Mouse (Mus musculus) kidney, embryonic 16.5 days (tissue): Measurements from ENCODE around the gene Mfsd4b4. TPM values are rescaled to one million over a fixed set of nuclear protein-coding genes. Genes with fewer than 3 reads are reported as not detected.
A peak's percentile ranks its signal among the peaks of the same experiment; 100 is the strongest.
"Not testable (repeated sequence)": the region's sequence is repeated elsewhere in the genome, so short reads cannot be mapped to it uniquely, and the experiment has no call there.

Source experiments
- ATAC-seq: fragments of 200-750 bp; cut with Nextera tagmentation; 2 replicates; pipeline ENCODE4 v1.8.0; 2017; ENCODE audit warnings: moderate TSS enrichment; ENCODE audit not compliant: low FRiP score, low TSS enrichment
- H3K27ac ChIP-seq: fragments of 300-500 bp; sonication (generic); 2 replicates; pipeline ENCODE4 v1.5.1; 2014; ENCODE audit warnings: low read length
- H3K27me3 ChIP-seq: fragments of 300-500 bp; sonication (generic); 2 replicates; pipeline ENCODE4 v1.6.1; 2014; ENCODE audit warnings: low read length, control low read depth, mixed read lengths; ENCODE audit not compliant: insufficient read depth
- H3K36me3 ChIP-seq: fragments of 300-500 bp; sonication (generic); 2 replicates; pipeline ENCODE4 v1.6.1; 2014; ENCODE audit warnings: low read length, control low read depth, mixed read lengths; ENCODE audit not compliant: insufficient read depth
- H3K4me1 ChIP-seq: fragments of 300-500 bp; sonication (generic); 2 replicates; pipeline ENCODE4 v1.6.1; 2014; ENCODE audit warnings: low read length, control low read depth, mixed read lengths; ENCODE audit not compliant: insufficient read depth
- H3K4me2 ChIP-seq: fragments of 300-500 bp; sonication (generic); replicated peaks from 2 replicates; pipeline ENCODE4 v1.6.1; 2014; ENCODE audit warnings: low read depth, low read length
- H3K4me3 ChIP-seq: fragments of 300-500 bp; sonication (generic); 2 replicates; pipeline ENCODE4 v1.5.1; 2014; ENCODE audit warnings: mild to moderate bottlenecking, low read length
- H3K9ac ChIP-seq: fragments of 300-500 bp; sonication (generic); replicated peaks from 2 replicates; pipeline ENCODE4 v1.6.1; 2014; ENCODE audit warnings: low read length
- H3K9me3 ChIP-seq: fragments of 300-500 bp; sonication (generic); 2 replicates; pipeline ENCODE4 v1.6.1; 2016; ENCODE audit warnings: low read length, control low read depth
- WGBS: fragments of 180-500 bp; shearing (Covaris S2); extraction: QIAGEN DNeasy Blood & Tissue Kit; methylation state at CpG from one replicate; pipeline ENCODE4 v1.1.7; 2014; 5-methylcytosine and 5-hydroxymethylcytosine counted together
- polyA plus RNA-seq: library from polyadenylated mRNA; unstranded; fragments of >200 nt; fragmentation: Nextera tagmentation; extraction: Ambion mirVana; gene quantifications from 2 replicates; pipeline ENCODE4 v1.2.1, GENCODE M21; 2015

Mfsd4b4 gene
- polyA plus RNA-seq, result 4.9 and 5.1 TPM in 2 replicates

DNA sequence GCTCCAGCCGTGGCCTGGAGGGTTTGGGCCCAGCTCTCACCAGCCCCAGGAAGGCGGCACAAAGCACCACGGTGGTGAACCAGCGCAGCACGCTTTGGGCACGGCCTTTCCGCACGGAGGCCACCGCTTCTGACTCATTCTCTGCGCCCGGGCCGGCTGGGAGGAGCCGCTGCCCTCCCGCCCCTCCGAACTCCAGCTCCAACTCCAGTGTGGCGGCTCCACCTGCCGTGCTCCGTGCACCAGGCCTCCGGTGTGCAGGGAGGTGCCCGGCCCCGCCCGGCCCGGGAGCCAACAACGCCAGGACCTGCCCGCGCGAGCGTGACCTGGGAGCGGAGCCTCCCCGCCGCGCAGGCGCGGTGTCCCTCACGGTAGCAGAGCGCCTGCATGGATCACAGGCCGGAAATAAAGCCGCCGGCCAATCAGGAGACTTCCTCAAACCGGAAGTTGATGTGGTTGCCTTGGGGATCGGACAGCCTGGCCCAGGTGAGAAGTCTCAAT lies at the start of gene Mfsd4b4:
Gene Mfsd4b4, minus strand, starts transcription at position 365 of the 498 bp plus-strand sequence.
- Histone ChIP-seq H3K36me3 (no peaks in the 10 kb centered on the region), H3K9me3 (0 out of 2 replicates have a peak, but pooled peaks cover 2% of the 10 kb centered on the region), H3K4me2 (peak within 1 kb of the TSS; percentile 81), H3K9ac (peak within 1 kb of the TSS; percentile 93), H3K27me3 (no peaks in the 10 kb centered on the region), H3K27ac (peak within 1 kb of the TSS; percentile 93), H3K4me3 (peak within 1 kb of the TSS; percentile 74), H3K4me1 (peaks cover 7% of the 10 kb centered on the region)
- whole genome bisulfite sequencing, result under 1% methylated on average over 41 of the region's 41 CpGs
- ATAC-seq, result peak; percentile 99

GRCm38 (mm10) chr10:39947195-39947594 lies 48.2 kb upstream of the Mfsd4b4 start:
- not testable (repeated sequence) for H3K36me3 ChIP-seq, H3K9me3 ChIP-seq, H3K9ac ChIP-seq, ATAC-seq, H3K27ac ChIP-seq, H3K4me1 ChIP-seq, H3K4me2 ChIP-seq, H3K27me3 ChIP-seq, H3K4me3 ChIP-seq
- WGBS, result 79% methylated on average over 3 of the region's 3 CpGs

DNA sequence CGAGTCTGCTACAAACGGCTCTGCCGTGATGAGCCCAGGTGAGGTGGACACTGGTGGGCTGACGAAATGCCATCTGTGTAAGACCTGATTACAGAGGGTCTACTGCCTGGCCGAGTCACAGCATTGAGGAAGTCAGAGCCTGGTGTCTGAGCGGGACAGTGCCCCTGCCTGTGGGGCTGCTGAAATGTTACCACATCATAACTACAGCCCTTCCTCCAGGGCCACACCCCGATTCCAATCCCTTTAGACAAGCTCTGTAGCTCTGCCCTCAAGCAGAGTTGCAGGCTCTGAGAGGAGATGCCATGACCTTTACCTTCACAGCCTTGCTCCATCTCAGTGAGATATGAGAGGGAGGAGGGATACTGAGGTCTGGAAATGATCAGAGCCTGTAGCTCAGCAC lies 37.5 kb upstream of the Mfsd4b4 start:
- H3K4me1 ChIP-seq, result no peaks in the 10 kb centered on the region
- H3K36me3 ChIP-seq, result no peaks in the 10 kb centered on the region
- no peak overlapping the region for H3K9ac ChIP-seq
- H3K27ac ChIP-seq, result no peak overlapping the region
- H3K4me3 ChIP-seq, result no peak overlapping the region
- WGBS, result 80% methylated on average over 7 of the region's 7 CpGs
- H3K27me3 ChIP-seq, result no peaks in the 10 kb centered on the region
- H3K9me3 ChIP-seq, result no peaks in the 10 kb centered on the region
- ATAC-seq, result no peak
- no peak overlapping the region for H3K4me2 ChIP-seq

- H3K4me3 ChIP-seq, result peak within 1 kb of the TSS; percentile 52
- H3K36me3 ChIP-seq, result no peaks in the 10 kb centered on the region
- 1% methylated on average over 39 of the region's 41 CpGs for WGBS
- H3K9ac ChIP-seq, result peak within 1 kb of the TSS; percentile 63
- H3K4me2 ChIP-seq, result peak within 1 kb of the TSS; percentile 90
- H3K4me1 ChIP-seq, result 0 out of 2 replicates have a peak, but pooled peaks cover 3% of the 10 kb centered on the region
- ATAC-seq, result peak; percentile 69
- H3K27ac ChIP-seq, result no peak within 1 kb of the TSS
- H3K9me3 ChIP-seq, result no peaks in the 10 kb centered on the region
- H3K27me3 ChIP-seq, result peaks cover 8% of the 10 kb centered on the region
Observed at GRCm38 (mm10) chr10:39926616-39927139, 27.6 kb upstream of the Mfsd4b4 start, which contains the start of gene Mfsd4b2. Gene Mfsd4b2, minus strand, starts transcription at chr10:39926923.

DNA sequence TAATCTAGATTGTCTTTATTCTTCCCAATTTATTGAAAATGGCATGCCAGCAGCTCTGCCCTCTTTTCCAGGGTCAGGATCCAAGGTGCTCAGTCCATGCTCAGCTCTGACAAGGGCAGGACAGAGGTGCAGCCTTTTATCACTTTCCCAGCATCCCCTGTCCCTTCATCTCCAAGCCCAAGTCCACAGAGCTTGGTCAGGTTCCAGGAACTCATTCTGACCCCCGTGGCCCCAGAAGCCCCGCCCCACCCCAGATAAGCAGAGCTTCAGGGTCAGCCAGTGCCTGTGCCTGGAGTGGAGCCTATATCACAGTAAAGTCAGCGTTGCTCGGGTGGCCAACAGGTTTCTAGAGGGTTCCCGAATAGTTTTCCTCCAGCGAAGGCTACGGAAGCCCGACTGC lies 25.5 kb upstream of the Mfsd4b4 start:
- WGBS, result 63% methylated on average over 8 of the region's 8 CpGs
- not testable (repeated sequence) for H3K27me3 ChIP-seq, H3K27ac ChIP-seq, H3K36me3 ChIP-seq, H3K4me3 ChIP-seq, H3K4me1 ChIP-seq, H3K4me2 ChIP-seq, H3K9ac ChIP-seq, ATAC-seq, H3K9me3 ChIP-seq

DNA sequence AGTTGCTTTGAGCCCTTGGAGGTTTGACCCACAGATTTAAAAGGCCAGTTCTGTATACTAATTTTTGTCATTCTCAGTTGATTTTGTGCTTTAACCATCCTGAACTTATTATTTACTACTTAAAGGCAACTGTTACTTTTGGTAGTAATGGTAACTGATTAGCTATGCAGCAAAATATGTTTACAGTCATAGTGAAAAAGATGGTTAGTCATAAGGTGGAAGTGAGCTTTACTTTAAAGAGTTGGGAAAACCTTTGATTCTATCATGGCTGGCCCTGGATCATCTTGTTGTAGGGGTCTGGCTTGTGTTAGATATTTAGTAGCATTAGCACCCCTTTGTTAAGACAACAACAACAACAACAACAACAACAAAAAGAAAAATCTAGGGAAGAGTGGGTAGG lies 13.6 kb upstream of the Mfsd4b4 start:
- H3K4me1 ChIP-seq, result no peaks in the 10 kb centered on the region
- H3K4me2 ChIP-seq, result no peak overlapping the region
- ATAC-seq, result no peak
- no peak overlapping the region for H3K4me3 ChIP-seq
- no peak overlapping the region for H3K27ac ChIP-seq
- H3K27me3 ChIP-seq, result no peaks in the 10 kb centered on the region
- no peak overlapping the region for H3K9ac ChIP-seq
- no peaks in the 10 kb centered on the region for H3K36me3 ChIP-seq
- no peaks in the 10 kb centered on the region for H3K9me3 ChIP-seq

- Histone ChIP-seq H3K27ac (no peak overlapping the region), H3K9ac (no peak overlapping the region), H3K4me1 (peaks cover 6% of the 10 kb centered on the region), H3K27me3 (no peaks in the 10 kb centered on the region), H3K4me2 (no peak overlapping the region), H3K36me3 (no peaks in the 10 kb centered on the region), H3K4me3 (no peak overlapping the region), H3K9me3 (no peaks in the 10 kb centered on the region)
- WGBS, result 66% methylated on average over 13 of the region's 13 CpGs
- no peak for ATAC-seq
Observed at GRCm38 (mm10) chr10:39908768-39909441, 9.9 kb upstream of the Mfsd4b4 start.

DNA sequence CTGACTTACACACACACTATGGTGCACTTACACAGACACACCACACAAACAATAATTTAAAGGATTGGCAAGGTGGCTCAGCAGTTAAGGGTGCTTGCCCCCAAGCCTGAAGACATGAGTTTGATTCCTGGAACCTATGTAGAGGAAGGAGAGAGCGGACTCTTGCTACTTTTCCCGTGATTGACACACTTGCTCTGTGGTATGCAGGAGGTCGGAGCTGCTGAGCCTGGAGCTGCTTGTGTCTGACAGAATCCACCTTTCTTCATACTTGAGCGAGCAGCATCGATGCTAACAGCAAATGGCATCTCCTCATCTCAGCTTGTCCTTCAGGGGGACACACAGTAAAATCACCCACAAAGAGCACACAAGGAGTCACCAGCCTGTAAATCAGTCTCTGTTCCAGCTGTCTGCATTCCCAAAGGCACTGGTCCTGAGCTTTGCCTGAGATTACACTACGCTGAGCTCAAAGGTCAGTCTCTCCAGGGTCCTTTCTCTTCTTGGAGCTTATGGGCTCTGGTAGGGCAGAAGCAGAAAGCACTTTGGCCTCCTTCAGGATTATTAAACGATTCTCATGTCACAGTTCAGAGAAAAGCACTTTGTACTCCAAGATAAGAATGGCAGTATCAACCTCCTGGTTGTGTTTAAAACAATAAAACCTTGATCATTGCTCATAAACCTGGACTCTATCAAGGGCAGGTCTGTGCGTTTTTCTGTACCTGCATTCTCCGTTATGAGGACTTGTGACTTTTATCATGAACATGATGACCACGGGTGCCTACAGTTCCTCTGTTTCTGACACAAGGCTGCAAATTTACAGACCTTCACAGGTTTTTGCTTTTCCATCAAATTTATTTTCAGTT lies 8.0 kb upstream of the Mfsd4b4 start:
- Histone ChIP-seq H3K9me3 (no peaks in the 10 kb centered on the region), H3K36me3 (no peaks in the 10 kb centered on the region), H3K9ac (no peak overlapping the region), H3K4me3 (no peak overlapping the region), H3K4me1 (peaks cover 6% of the 10 kb centered on the region), H3K4me2 (no peak overlapping the region), H3K27me3 (no peaks in the 10 kb centered on the region), H3K27ac (peak overlapping the region; percentile 35)
- ATAC-seq, result peak; percentile 88
- WGBS, result 45% methylated on average over 10 of the region's 10 CpGs

GRCm38 (mm10) chr10:39904191-39904590 lies 5.2 kb upstream of the Mfsd4b4 start:
- WGBS, result 75% methylated on average over 3 of the region's 3 CpGs
- no peaks in the 10 kb centered on the region for H3K27me3 ChIP-seq
- no peaks in the 10 kb centered on the region for H3K36me3 ChIP-seq
- H3K4me1 ChIP-seq, result peaks cover 6% of the 10 kb centered on the region
- no peak overlapping the region for H3K4me2 ChIP-seq
- H3K9ac ChIP-seq, result no peak overlapping the region
- H3K4me3 ChIP-seq, result no peak overlapping the region
- H3K9me3 ChIP-seq, result 0 out of 2 replicates have a peak, but pooled peaks cover 2% of the 10 kb centered on the region
- no peak for ATAC-seq
- H3K27ac ChIP-seq, result no peak overlapping the region
